Mouse (Mus musculus) induced T-regulatory cell, adult 2 months (primary cell): ENCODE measurements around the gene Inhbc.
A peak's percentile ranks its signal among the peaks of the same experiment; 100 is the strongest.

Source experiments
- DNase-seq: peaks from one replicate; pipeline ENCODE4 v3.0.0-alpha.2; 2012; ENCODE audit warnings: low read depth

Inhbc gene

GRCm38 (mm10) chr10:127351719-127352118 lies 18.5 kb downstream of the Inhbc start:
- DNase-seq: no peak

- DNase-seq: no peak
Measured at GRCm38 (mm10) chr10:127351285-127351595, 19.0 kb downstream of the Inhbc start.

- peak; percentile 85 for DNase-seq
Measured at GRCm38 (mm10) chr10:127350594-127351284, 19.5 kb downstream of the Inhbc start.

GRCm38 (mm10) chr10:127349810-127350209 lies 20.4 kb downstream of the Inhbc start:
- DNase-seq: no peak

- peak; percentile 61 for DNase-seq
Measured at GRCm38 (mm10) chr10:127348957-127349356, 21.3 kb downstream of the Inhbc start.

GRCm38 (mm10) chr10:127346173-127346572 lies 24.1 kb downstream of the Inhbc start:
- DNase-seq: no peak

- no peak for DNase-seq
Measured at GRCm38 (mm10) chr10:127343029-127343428, 27.2 kb downstream of the Inhbc start.

- peak; percentile 95 for DNase-seq
Measured at GRCm38 (mm10) chr10:127341891-127342639, 28.2 kb downstream of the Inhbc start, which contains the start of gene Gli1. Gene Gli1 (minus strand): TSS chr10:127341974.

GRCm38 (mm10) chr10:127341360-127341690 lies 28.9 kb downstream of the Inhbc start:
- DNase-seq: no peak

GRCm38 (mm10) chr10:127340577-127341359 lies 29.5 kb downstream of the Inhbc start:
- peak; percentile 55 for DNase-seq

GRCm38 (mm10) chr10:127339683-127340576 lies 30.3 kb downstream of the Inhbc start:
- DNase-seq: peak; percentile 62

- DNase-seq: peak; percentile 96
Measured at GRCm38 (mm10) chr10:127338930-127339682, 31.1 kb downstream of the Inhbc start.

GRCm38 (mm10) chr10:127337536-127338099 lies 32.6 kb downstream of the Inhbc start:
- peak; percentile 41 for DNase-seq

- no peak for DNase-seq
Measured at GRCm38 (mm10) chr10:127336952-127337351, 33.3 kb downstream of the Inhbc start.

GRCm38 (mm10) chr10:127335271-127335670 lies 35.0 kb downstream of the Inhbc start:
- DNase-seq: peak; percentile 40

GRCm38 (mm10) chr10:127333152-127333551 lies 37.1 kb downstream of the Inhbc start:
- peak; percentile 78 for DNase-seq

- DNase-seq: peak; percentile 66
Measured at GRCm38 (mm10) chr10:127332211-127332874, 37.9 kb downstream of the Inhbc start.

- no peak for DNase-seq
Measured at GRCm38 (mm10) chr10:127330212-127330611, 40.0 kb downstream of the Inhbc start.

GRCm38 (mm10) chr10:127327461-127328145 lies 42.6 kb downstream of the Inhbc start:
- no peak for DNase-seq

GRCm38 (mm10) chr10:127326828-127327227 lies 43.4 kb downstream of the Inhbc start:
- no peak for DNase-seq
